Mouse (Mus musculus) liver, postnatal 0 days (tissue): ENCODE measurements around the gene Tbc1d20.

Experiments
- CTCF ChIP-seq: sonication (generic); IDR thresholded peaks from 2 replicates; pipeline ENCODE4 v1.5.1; 2016; ENCODE audit warnings: antibody characterized with exemption, low read depth
- EP300 ChIP-seq: IDR thresholded peaks from 2 replicates; pipeline ENCODE4 v1.6.1; 2016; ENCODE audit warnings: antibody characterized with exemption, low read depth, mild to moderate bottlenecking

DNA sequence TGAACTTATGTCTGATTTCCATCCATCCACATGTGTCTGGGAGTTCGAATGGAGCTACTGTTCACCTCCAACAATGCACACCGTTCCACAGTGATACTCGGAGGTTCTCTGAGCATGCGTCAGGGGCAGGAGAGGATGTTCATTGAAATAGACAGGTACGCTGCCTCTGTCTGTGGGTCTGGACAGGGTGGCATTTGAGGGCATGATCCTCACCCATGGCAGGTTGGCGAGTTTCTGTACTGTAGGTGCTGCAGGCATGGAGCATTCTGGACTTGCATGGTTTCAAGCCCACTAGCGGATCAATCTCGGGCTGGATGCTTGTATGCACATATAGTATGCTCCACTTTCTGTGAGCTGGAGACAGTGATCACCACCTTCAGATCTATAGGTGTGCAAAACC is 67.6 kb downstream of the Tbc1d20 start:
- TF ChIP-seq CTCF, result no peak
- TF ChIP-seq EP300, result no peak
